Mouse (Mus musculus) 3134 (cell line): ENCODE results near the gene Fscn2.
A peak's percentile ranks its signal among the peaks of the same experiment; 100 is the strongest.

Experiments used
- DNase-seq: peaks from one replicate; pipeline ENCODE4 v3.0.0-alpha.2; 2011; ENCODE audit warnings: low spot score; ENCODE audit not compliant: insufficient read length; ENCODE audit errors: extremely low read depth

Gene Fscn2

GRCm38 (mm10) chr11:120361295-120361694 lies at the start of gene Fscn2:
Fscn2 (plus strand) TSS chr11:120361534.
- DNase-seq = no peak

- DNase-seq = no peak
Measured at GRCm38 (mm10) chr11:120311561-120311960, 49.8 kb upstream of the Fscn2 start.

GRCm38 (mm10) chr11:120312069-120312468 lies 49.3 kb upstream of the Fscn2 start:
- DNase-seq = no peak

GRCm38 (mm10) chr11:120313906-120314685 lies 47.2 kb upstream of the Fscn2 start:
- no peak for DNase-seq

GRCm38 (mm10) chr11:120314721-120315415 lies 46.5 kb upstream of the Fscn2 start:
- no peak for DNase-seq

GRCm38 (mm10) chr11:120315416-120315761 lies 45.9 kb upstream of the Fscn2 start:
- no peak for DNase-seq

- DNase-seq = peak; percentile 88
Measured at GRCm38 (mm10) chr11:120315832-120316689, 45.3 kb upstream of the Fscn2 start.

- DNase-seq = no peak
Measured at GRCm38 (mm10) chr11:120316690-120317254, 44.6 kb upstream of the Fscn2 start.

- no peak for DNase-seq
Measured at GRCm38 (mm10) chr11:120317456-120317855, 43.9 kb upstream of the Fscn2 start.

GRCm38 (mm10) chr11:120319310-120319709 lies 42.0 kb upstream of the Fscn2 start:
- no peak for DNase-seq

GRCm38 (mm10) chr11:120320156-120320555 lies 41.2 kb upstream of the Fscn2 start:
- DNase-seq = no peak

GRCm38 (mm10) chr11:120335431-120336021 lies 25.8 kb upstream of the Fscn2 start:
- DNase-seq = no peak

- no peak for DNase-seq
Measured at GRCm38 (mm10) chr11:120337447-120337846, 23.9 kb upstream of the Fscn2 start.

GRCm38 (mm10) chr11:120338786-120339185 lies 22.5 kb upstream of the Fscn2 start:
- no peak for DNase-seq

GRCm38 (mm10) chr11:120339978-120340513 lies 21.3 kb upstream of the Fscn2 start:
- DNase-seq = no peak

GRCm38 (mm10) chr11:120341661-120342060 lies 19.7 kb upstream of the Fscn2 start:
- DNase-seq = no peak

GRCm38 (mm10) chr11:120342656-120343160 lies 18.6 kb upstream of the Fscn2 start:
- no peak for DNase-seq

GRCm38 (mm10) chr11:120343519-120344309 lies 17.6 kb upstream of the Fscn2 start:
- peak; percentile 63 for DNase-seq

- peak; percentile 56 for DNase-seq
Measured at GRCm38 (mm10) chr11:120344310-120344920, 16.9 kb upstream of the Fscn2 start.
